Mouse (Mus musculus) liver, embryonic 18 days (tissue): ENCODE data around the gene Ttf2. TPM values are rescaled to one million over a fixed set of nuclear protein-coding genes. Genes with fewer than 3 reads are reported as not detected.

Experiments used
- polyA plus RNA-seq: library from polyadenylated mRNA; depleted of rRNA; stranded (reverse); fragments of >200 nt; gene quantifications from 2 replicates; pipeline ENCODE4 v1.2.3, GENCODE M21; 2012; rRNA removed

Ttf2 gene
- 3.6 and 3.8 TPM in 2 replicates for polyA plus RNA-seq

DNA sequence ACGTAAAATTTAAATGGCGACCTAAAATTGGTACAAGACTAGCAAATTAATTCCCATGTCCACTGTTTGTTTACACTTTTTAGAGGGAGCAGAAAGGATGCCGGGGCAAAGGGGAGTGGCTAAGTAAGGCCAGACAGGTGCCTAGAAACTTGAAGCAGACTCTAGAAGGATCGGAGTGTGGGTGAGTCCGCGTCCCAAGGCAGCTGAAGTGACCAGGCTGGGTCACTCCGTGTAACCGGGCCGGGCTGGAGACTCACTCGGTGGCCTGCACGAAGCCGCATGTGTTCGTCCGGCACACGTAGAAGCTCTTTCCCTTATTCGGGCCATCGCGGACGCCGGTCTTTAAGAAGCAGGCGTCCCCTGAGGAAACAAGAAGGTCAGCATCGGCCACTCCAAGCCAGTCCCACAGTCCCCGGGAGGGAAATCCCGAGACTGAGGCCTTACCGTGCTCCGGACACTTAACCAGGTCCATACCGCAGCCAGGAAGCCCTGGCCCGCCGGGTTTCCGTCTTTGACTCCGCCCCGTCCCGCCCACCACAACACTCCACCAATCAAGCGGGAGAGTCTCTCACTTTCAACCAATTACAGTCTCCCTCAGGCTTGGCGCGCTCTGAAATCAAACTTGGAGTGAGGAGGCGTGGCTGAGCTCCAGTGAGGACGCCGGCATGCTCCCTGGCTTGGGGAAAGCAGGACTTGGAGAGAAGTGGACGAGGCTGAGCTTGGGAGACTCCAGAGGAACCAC is at the start of gene Ttf2:
TSS of gene Ttf2 (minus strand) at position 488 of the 742 bp plus-strand sequence.

GRCm38 (mm10) chr3:100921825-100922505 is 47.5 kb downstream of the Ttf2 start, which contains the start of gene Trim45:
Gene Trim45 (plus strand): TSS chr3:100922202.

Other genes starting within 250 kb of the Ttf2 start
- 0.07 and 0.08 TPM in 2 replicates for gene Vtcn1, start 144.2 kb downstream of the Ttf2 start, polyA plus RNA-seq
- gene Trim45, start 47.5 kb downstream of the Ttf2 start, polyA plus RNA-seq: 1.0 and 1.2 TPM in 2 replicates
- gene Cd101, start 59.9 kb upstream of the Ttf2 start, polyA plus RNA-seq: 0.12 and 0.14 TPM in 2 replicates
- 0.93 and 1.00 TPM in 2 replicates for gene Ptgfrn, start 140.6 kb upstream of the Ttf2 start, polyA plus RNA-seq